Mouse (Mus musculus): ENCODE data around the gene Pogz.

The Pogz gene

DNA sequence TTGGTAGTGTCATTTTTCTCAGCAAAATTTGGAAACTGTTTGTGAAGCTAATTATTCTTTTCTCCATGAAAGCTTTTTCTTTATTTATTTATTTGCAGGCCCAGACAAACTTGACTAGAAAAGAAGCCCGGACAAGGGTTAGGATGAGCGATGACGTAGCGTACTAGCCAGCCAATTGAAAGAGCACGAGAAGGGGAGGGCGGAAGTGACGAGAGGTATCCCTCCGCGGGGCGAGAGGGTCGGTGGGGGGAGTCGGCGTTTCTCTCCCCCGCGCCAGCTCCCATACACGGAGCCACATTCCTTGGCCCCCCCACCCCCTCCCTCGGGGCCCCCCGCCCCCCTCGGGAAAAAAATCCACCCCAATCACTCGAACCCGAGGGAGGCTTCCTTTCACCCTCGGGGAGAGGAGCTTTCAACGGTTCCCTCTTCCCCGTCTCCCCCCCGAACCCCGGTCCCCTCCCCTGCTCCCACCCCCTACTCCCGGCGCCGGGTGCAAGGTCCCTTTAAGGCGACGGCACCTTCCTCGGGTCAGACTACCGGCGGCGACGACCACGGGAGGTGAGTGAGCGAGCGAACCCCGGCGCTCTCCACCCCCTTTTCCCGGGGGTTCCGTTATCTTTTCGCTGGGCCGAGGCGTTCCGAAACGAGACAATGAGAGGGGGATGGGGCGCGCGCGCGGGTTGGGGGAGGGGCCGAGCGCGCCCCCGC, at the start of gene Pogz:
Gene Pogz (plus strand): TSS at position 385 of the 708 bp plus-strand sequence.
- DNase-seq (ENCODE audit: low read depth): peak; percentile 99

DNA sequence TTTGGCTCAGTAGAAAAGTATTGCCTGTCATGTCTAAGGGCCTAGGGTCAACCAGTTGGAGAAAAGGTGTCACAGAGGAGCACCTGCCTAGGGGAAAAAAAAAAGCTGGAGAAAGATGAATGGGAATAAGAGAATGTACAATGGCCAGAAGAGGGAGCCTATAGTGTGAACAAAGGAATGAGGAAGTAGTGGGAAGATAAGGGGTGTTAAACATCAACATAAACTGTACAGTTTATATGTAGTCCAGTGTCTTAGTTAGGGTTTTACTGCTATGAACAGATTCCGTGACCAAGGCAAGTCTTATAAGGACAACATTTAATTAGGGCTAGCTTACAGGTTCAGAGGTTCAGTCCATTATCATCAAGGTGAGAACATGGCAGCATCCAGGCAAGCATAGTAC, 48.3 kb upstream of the Pogz start:
- DNase-seq (ENCODE audit: low read depth): no peak

DNA sequence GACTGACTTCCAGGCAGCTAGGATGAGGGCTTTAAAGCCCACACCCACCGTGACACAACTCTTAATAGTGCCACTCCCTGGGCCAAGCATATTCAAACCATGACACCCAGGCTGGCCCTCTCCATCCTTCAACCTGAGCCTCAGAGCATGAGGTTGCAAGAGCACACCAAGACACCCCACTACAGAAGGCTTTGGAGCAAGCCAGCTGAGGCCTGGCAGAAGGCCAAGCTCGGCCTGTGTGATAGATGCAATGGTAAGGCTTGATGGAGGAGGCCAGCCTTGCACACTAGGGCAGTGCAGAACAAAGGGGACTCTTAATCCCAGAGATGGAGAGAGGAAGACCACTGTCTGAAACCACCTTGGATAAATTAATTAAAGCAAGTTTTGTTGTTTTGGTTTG, 47.9 kb upstream of the Pogz start:
- DNase-seq (ENCODE audit: low read depth): peak; percentile 43

GRCm38 (mm10) chr3:94792258-94792657, 45.1 kb upstream of the Pogz start:
- no peak for DNase-seq (ENCODE audit: low read depth)

DNA sequence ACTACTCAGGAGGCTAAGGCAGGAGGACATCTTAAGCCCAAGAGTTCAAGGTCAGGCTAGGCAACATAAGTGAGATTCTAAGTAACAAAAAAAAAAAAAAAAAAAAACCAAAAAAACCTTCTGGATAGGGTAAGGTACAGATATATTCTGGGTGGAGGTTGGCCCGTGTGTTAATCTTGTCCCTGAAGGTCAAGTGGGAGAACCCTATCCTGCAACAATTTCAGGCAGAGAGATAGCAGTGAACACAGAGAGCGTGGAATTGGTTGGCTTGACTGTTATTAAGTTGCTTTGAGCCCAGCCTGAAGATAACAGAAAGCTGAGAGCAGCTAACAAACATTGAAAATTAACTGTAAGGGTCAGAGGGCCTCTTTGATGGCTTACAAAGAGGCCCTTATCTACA, 43.7 kb upstream of the Pogz start:
- no peak for DNase-seq (ENCODE audit: low read depth)

GRCm38 (mm10) chr3:94794359-94794758, 43.0 kb upstream of the Pogz start:
- no peak for DNase-seq (ENCODE audit: low read depth)

DNA sequence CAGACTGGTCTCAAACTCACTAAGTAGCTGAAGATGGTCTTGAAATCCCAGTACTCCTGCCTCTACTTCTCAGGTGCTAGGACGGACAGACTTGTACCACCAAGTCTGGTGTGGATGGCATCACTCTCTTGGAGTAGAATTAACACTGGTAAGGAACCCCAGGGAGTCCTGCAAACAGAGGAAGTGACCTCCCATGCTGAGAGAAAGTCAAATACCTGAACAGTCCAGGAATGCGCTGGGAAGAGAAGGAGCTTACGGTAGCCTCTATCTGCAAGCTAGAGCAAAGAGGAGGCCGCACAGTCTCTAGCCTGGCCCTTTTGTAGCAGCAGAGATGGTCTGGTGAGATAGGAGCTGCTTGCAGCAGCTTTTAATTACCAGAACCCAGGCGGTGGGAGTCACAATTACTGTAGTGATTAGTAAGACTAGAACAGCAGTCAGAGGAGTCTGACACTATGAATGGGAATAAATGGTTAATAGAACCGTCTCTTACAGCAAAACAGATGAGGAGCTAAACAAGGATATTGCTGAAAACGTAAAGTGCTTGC, 41.7 kb upstream of the Pogz start:
- no peak for DNase-seq (ENCODE audit: low read depth)

GRCm38 (mm10) chr3:94796181-94796580, 41.2 kb upstream of the Pogz start:
- no peak for DNase-seq (ENCODE audit: low read depth)

- DNase-seq (ENCODE audit: low read depth): no peak
Observed at GRCm38 (mm10) chr3:94804146-94804545, 33.2 kb upstream of the Pogz start.

- DNase-seq (ENCODE audit: low read depth): no peak
Observed at GRCm38 (mm10) chr3:94804976-94805375, 32.4 kb upstream of the Pogz start.

DNA sequence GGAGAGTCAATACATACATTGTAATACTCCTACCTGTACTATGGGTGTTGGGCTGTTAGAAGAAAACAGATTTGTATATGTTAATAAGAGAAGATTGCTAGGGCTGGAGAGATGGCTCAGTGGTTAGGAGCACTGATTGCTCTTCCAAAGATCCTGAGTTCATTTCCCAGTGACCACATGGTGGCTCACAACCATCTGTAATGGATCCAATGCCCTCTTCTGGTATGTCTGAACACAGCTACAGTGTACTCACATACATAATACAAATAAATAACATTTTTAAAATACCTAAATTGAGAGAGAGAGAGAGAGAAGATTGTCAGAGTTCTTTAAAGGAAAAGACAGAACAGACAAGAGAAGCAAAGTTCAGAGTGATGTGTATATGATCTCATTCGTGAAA, 29.1 kb upstream of the Pogz start:
- DNase-seq (ENCODE audit: low read depth): no peak

DNA sequence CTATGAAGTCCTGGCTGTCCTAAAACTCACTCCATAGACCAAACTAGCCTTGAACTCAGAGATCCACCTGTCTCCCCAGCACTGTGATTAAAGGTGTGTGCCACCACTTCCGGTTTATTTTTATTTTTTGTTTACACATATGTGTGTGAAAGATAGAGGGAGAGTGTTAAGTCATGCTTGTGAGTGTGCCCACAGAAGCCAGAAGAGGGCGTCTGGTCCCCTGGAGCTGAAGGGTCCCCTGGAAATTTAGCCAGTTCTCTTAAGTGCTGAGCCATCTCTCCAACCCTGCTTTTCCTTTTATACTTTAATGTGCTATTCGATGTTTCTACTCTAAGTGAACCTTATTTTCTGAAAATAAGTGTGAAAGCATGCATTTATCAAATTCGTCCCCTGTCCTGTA, 25.7 kb upstream of the Pogz start:
- peak; percentile 45 for DNase-seq (ENCODE audit: low read depth)

DNA sequence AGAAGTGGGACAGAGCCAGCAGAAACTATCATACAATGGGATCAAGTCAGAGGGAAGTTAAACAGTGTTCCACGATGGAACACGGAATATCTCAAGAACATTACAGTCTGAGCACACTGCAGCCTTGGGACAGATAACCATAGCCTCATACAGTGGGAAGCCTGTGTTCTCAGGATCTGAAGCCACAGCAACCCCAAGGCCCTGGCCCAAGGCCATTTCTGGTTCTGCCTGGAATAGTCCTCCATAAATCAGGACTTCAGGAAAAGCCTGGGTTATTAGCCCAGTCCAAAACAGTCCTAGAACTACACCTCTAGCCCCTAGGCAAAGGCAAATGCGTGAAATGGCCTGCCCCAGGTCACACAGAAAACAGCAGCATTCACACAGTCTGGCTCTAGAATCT, 23.7 kb upstream of the Pogz start:
- no peak for DNase-seq (ENCODE audit: low read depth)

DNA sequence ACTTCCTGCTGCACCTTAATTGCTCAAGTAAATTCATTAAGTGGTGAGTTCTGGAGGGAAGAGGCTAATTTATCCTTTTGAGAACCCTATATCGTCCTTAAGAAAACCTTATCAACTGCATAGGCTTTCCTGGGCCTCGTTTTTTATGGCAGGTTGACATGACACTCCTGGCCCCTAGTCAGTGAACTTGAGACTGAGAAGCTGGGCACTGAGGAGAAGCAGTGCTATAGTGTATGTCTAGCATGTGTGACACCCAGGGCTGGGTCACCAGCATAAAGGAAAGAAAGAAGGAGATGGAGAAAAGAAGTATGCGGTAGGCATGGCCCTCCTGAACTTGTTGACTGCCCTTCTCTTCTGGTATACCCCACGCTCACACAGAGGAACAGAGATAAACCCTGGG, 23.3 kb upstream of the Pogz start:
- no peak for DNase-seq (ENCODE audit: low read depth)

DNA sequence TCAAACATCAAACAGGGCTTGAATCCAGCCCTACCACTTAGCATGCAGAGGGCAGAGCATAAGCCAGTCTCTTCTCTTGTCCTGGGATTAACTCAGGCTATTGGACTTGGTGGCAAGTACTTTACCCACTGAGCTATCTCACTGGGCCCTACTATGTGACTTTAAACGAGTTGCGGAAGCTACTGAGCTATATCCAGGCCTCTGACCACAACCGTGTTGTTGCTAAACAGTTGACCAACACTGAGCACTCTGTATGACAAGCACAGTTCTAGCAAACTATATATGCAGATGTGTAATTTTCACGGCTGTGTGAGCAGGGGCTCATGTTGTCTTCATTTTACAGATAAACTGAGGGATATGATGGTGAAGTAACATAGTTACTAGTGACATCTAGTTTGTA, 22.7 kb upstream of the Pogz start:
- no peak for DNase-seq (ENCODE audit: low read depth)

DNA sequence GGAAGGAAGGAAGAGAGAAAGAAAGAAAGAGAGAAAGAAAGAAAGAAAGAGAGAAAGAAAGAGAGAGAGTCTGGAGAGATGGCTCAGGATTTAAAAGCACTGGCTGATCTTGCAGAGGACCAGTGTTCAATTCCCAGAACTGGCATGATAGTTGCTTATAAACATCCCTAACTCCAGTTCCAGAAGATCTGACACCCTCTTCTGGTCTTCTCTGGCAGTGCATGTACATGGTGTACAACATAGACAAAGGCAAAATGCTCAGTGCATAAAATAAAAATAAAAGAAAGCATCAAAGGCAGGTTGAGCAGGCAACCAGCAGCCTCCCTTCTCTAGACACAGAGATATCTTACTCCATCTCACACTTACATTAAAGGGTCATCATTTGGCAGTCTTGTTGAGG, 21.8 kb upstream of the Pogz start:
- no peak for DNase-seq (ENCODE audit: low read depth)

DNA sequence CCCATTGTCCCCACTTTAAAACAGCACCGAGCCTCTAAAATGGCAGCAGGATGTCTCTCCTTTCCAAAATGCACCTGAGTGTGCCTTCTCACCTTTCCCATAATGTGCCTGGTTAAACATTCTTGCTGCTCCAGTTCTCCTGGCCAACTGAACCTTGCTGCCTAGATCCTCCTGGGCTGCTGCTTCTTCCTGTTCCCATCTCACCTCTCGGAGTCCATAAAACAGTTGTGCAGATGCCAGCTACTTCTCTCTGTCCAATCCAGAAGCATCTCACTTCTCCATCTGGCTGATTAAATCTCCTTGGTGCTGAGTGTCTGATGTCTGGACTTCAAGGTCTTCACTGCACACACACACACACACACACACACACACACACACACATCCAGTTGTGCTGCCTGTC, 19.6 kb upstream of the Pogz start:
- no peak for DNase-seq (ENCODE audit: low read depth)

DNA sequence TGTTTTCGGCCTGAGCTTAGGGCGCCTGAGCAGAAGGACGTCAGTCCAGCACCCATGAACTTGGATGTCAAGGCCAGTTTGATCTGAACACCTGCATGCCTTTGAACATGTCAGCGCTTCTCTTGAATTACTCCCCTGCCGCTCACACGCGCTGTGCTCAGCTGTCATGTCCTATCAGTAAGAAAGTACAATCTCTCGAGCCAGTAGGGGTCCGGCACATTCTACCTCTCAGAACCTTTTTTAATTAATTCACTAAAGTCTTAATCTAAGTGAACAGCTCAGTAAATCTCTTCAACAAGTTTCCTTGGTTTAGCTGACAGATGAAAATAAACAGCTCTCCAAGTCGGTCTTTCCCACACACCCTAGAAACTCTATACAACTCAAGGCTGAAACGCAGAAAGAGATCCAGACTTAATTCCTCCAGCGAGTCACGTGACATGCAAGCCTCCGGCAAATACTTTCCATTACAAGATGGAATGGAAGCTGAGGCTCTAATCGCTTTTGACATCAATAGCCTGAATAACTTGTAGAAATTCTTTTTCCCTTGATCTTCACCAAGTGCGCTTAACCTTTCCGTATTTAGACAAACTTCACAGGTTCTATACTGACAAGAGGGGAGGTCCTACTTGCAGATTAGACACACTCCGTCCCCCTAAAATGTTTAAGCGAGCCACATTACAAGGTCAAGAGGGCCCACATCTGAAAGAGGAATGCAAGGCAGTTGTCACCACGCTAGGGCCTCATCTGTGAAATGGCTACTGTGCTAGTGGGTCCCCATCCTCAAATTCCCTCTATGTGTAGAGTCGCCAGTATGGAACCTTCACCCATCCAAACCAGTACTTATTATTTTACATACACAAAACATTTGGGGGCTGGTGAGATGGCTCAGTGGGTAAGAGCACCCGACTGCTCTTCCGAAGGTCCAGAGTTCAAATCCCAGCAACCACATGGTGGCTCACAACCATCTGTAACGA, 17.6 kb upstream of the Pogz start:
- no peak for DNase-seq (ENCODE audit: low read depth)

DNA sequence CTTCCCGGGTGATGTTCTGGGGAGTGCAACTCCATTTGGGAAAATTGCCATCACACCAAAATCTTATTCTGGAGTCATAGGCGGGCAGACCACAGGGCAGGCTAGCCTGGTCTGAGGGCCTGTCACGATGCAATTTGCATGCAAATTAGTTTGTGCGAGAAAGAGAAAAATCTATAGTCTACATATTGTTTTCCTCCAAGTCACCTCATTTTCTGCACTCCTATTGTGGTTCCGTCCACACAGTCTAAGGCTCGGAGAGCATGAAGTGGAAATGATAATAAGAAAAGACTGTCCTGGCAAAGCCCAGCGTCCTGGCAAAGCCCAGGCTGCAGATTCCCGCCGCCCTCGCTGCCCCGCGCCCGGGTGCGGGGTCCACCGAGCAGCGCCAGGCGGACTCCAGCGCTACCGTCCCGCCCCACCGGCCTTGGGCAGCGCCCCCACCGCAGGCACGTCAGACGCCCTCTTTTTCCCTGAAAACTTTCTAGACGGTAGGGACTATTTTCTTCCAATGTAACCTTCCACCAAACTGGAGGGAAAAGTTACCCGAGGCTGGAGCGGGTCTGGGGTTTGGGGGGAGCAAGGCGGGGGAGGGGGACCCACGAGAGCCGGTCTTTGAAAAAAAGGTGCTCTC, 16.2 kb upstream of the Pogz start:
- peak; percentile 69 for DNase-seq (ENCODE audit: low read depth)

DNA sequence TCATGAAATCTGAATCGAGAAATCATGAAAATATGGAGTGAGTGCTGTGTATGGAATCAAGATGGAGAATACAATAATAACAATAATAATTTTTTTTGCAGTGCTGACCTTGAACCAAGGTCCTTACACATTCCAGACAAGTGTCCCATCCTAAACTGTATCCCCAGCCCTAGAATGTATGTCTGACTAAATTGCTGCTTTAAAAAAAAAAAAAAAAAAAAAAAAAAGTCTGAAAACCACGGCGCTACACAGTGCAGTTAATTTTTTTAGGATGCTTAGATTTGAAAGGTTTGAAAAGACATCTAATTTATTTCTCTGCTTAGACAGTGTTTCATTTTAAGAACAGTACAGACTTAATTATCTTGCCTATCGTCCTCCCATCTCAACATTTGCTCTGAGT, 15.3 kb upstream of the Pogz start:
- no peak for DNase-seq (ENCODE audit: low read depth)

DNA sequence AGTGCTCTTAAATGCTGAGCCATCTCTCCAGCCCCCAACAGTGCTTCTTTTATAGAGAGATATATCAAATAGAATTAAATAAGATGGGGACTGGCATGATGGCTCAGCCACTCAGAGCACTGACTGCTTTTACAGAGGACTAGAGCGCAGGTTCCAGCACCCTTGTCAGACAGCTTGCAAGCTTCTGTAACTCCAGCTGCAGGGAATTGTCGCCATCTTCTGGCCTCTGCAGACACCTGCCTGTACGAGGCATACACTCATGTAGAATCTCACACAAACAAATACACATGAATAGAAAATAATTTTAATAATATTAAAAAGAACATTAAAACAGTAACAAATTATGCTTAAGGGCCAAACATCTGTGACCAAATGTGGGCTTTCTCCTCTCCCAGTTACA, 13.3 kb upstream of the Pogz start:
- no peak for DNase-seq (ENCODE audit: low read depth)

- DNase-seq (ENCODE audit: low read depth): no peak
Observed at GRCm38 (mm10) chr3:94832100-94832499, 5.3 kb upstream of the Pogz start.

DNA sequence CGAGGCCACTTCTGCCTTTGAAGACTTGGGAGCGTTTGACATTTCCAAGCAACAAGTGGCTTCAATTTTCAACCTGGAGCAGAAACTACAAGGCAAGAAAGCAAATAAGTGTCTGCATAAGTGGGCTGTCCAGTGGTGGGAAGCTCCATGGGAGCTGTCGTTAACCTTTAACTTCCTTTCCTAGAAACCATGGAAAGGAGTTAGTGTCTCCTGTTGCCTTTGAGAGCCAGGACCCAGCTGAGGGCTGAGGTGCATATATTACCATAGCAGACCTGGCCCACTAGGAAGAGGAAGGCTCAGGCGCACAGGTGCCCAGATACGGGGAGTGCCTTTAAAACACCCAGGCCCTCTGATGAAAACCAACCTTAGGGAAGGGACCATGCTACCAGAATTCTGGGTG, 4.7 kb upstream of the Pogz start:
- DNase-seq (ENCODE audit: low read depth): no peak
